Mouse (Mus musculus) limb, embryonic 10.5 days (tissue): ENCODE results near the gene Rdx. TPM values are rescaled to one million over a fixed set of nuclear protein-coding genes. Genes with fewer than 3 reads are reported as not detected.
A peak's percentile ranks its signal among the peaks of the same experiment; 100 is the strongest.

Experiments used
- DNase-seq: peaks from one replicate; pipeline ENCODE4 v3.0.0-alpha.2; 2017; ENCODE audit warnings: low spot score
- H3K27ac ChIP-seq: fragments of 300-500 bp; sonication (generic); 2 replicates; pipeline ENCODE4 v1.5.1; 2016; ENCODE audit warnings: mild to moderate bottlenecking
- H3K27me3 ChIP-seq: fragments of 300-500 bp; sonication (generic); 2 replicates; pipeline ENCODE4 v1.6.1; 2016; ENCODE audit warnings: low read depth, mild to moderate bottlenecking; ENCODE audit not compliant: poor library complexity, severe bottlenecking
- H3K36me3 ChIP-seq: fragments of 300-500 bp; sonication (generic); 2 replicates; pipeline ENCODE4 v1.6.1; 2016; ENCODE audit warnings: mild to moderate bottlenecking, moderate library complexity
- H3K4me1 ChIP-seq: fragments of 300-500 bp; sonication (generic); 2 replicates; pipeline ENCODE4 v1.6.1; 2016
- H3K4me3 ChIP-seq: fragments of 300-500 bp; sonication (generic); 2 replicates; pipeline ENCODE4 v1.5.1; 2016; ENCODE audit warnings: mild to moderate bottlenecking, moderate library complexity
- H3K9me3 ChIP-seq: fragments of 300-500 bp; sonication (generic); replicated peaks from 2 replicates; pipeline ENCODE4 v1.6.1; 2016; ENCODE audit warnings: mild to moderate bottlenecking
- WGBS: fragments of 180-500 bp; shearing (Covaris S2); methylation state at CpG from one replicate; pipeline ENCODE4 v1.1.7; 2016; 5-methylcytosine and 5-hydroxymethylcytosine counted together
- polyA plus RNA-seq: library from polyadenylated mRNA; unstranded; fragments of >200 nt; fragmentation: Nextera tagmentation; extraction: Ambion mirVana; gene quantifications from 2 replicates; pipeline ENCODE4 v1.2.1, GENCODE M21; 2016

Gene Rdx
- polyA plus RNA-seq, 1 experiment from 2014 or later, result 132 TPM

GRCm38 (mm10) chr9:52102060-52102844 is 55.3 kb downstream of the Rdx start:
- no peaks in the 10 kb centered on the region for H3K36me3 ChIP-seq
- H3K4me1 ChIP-seq, result peaks cover 14% of the 10 kb centered on the region
- H3K27me3 ChIP-seq, result no peaks in the 10 kb centered on the region
- H3K9me3 ChIP-seq, result no peaks in the 10 kb centered on the region
- 78% methylated on average over 13 of the region's 13 CpGs for WGBS
- no peak overlapping the region for H3K4me3 ChIP-seq
- peak overlapping the region; percentile 30; the same call in 1 of the 2 replicates for H3K27ac ChIP-seq
- no peak for DNase-seq

GRCm38 (mm10) chr9:52103448-52104224 is 56.7 kb downstream of the Rdx start:
- no peak for DNase-seq
- Histone ChIP-seq H3K27ac (no peak overlapping the region), H3K4me1 (peaks cover 10% of the 10 kb centered on the region), H3K4me3 (no peak overlapping the region), H3K9me3 (no peaks in the 10 kb centered on the region), H3K27me3 (no peaks in the 10 kb centered on the region), H3K36me3 (no peaks in the 10 kb centered on the region)
- WGBS, result 78% methylated on average over 9 of the region's 9 CpGs

- no peak overlapping the region for H3K4me3 ChIP-seq
- H3K27me3 ChIP-seq, result no peaks in the 10 kb centered on the region
- 75% methylated on average over 8 of the region's 8 CpGs for whole genome bisulfite sequencing
- no peaks in the 10 kb centered on the region for H3K36me3 ChIP-seq
- peaks cover 10% of the 10 kb centered on the region for H3K4me1 ChIP-seq
- DNase-seq, result no peak
- H3K9me3 ChIP-seq, result no peaks in the 10 kb centered on the region
- no peak overlapping the region for H3K27ac ChIP-seq
These were observed 57.2 kb downstream of the Rdx start for GRCm38 (mm10) chr9:52104225-52104615.

GRCm38 (mm10) chr9:52105423-52105822 is 58.5 kb downstream of the Rdx start:
- no peak overlapping the region for H3K4me3 ChIP-seq
- no peaks in the 10 kb centered on the region for H3K36me3 ChIP-seq
- no peak overlapping the region for H3K27ac ChIP-seq
- H3K9me3 ChIP-seq, result no peaks in the 10 kb centered on the region
- WGBS, result 88% methylated on average over 6 of the region's 6 CpGs
- DNase-seq, result no peak
- H3K27me3 ChIP-seq, result no peaks in the 10 kb centered on the region
- H3K4me1 ChIP-seq, result peaks cover 10% of the 10 kb centered on the region

- H3K4me3 ChIP-seq, result no peak overlapping the region
- WGBS, result 84% methylated on average over 3 of the region's 3 CpGs
- no peaks in the 10 kb centered on the region for H3K27me3 ChIP-seq
- peaks cover 7% of the 10 kb centered on the region for H3K4me1 ChIP-seq
- DNase-seq, result no peak
- no peak overlapping the region for H3K27ac ChIP-seq
- no peaks in the 10 kb centered on the region for H3K36me3 ChIP-seq
- no peaks in the 10 kb centered on the region for H3K9me3 ChIP-seq
These were observed 60.2 kb downstream of the Rdx start for GRCm38 (mm10) chr9:52107161-52107560.

- 61% methylated on average over 3 of the region's 3 CpGs for WGBS
- Histone ChIP-seq H3K27ac (no peak overlapping the region), H3K4me1 (no peaks in the 10 kb centered on the region), H3K36me3 (peaks cover 6% of the 10 kb centered on the region), H3K27me3 (no peaks in the 10 kb centered on the region), H3K4me3 (no peak overlapping the region), H3K9me3 (no peaks in the 10 kb centered on the region)
- DNase-seq, result no peak
These were observed 63.8 kb downstream of the Rdx start for GRCm38 (mm10) chr9:52110738-52111137.

- no peak overlapping the region for H3K4me3 ChIP-seq
- no peak for DNase-seq
- H3K36me3 ChIP-seq, result peaks cover 19% of the 10 kb centered on the region
- H3K27ac ChIP-seq, result no peak overlapping the region
- 89% methylated on average over 5 of the region's 5 CpGs for WGBS
- H3K4me1 ChIP-seq, result no peaks in the 10 kb centered on the region
- H3K9me3 ChIP-seq, result no peaks in the 10 kb centered on the region
- no peaks in the 10 kb centered on the region for H3K27me3 ChIP-seq
These were observed 66.1 kb downstream of the Rdx start for GRCm38 (mm10) chr9:52113091-52113490.

GRCm38 (mm10) chr9:52119212-52119611 is 72.2 kb downstream of the Rdx start:
- H3K9me3 ChIP-seq, result no peaks in the 10 kb centered on the region
- no peak overlapping the region for H3K27ac ChIP-seq
- H3K4me1 ChIP-seq, result no peaks in the 10 kb centered on the region
- no peak overlapping the region for H3K4me3 ChIP-seq
- H3K27me3 ChIP-seq, result no peaks in the 10 kb centered on the region
- peaks cover 43% of the 10 kb centered on the region for H3K36me3 ChIP-seq
- DNase-seq, result no peak
- 90% methylated on average over 4 of the region's 4 CpGs for WGBS

- no peak for DNase-seq
- H3K27ac ChIP-seq, result no peak overlapping the region
- no peak overlapping the region for H3K4me3 ChIP-seq
- 84% methylated on average over 6 of the region's 6 CpGs for WGBS
- H3K36me3 ChIP-seq, result peaks cover 18% of the 10 kb centered on the region
- H3K27me3 ChIP-seq, result no peaks in the 10 kb centered on the region
- H3K9me3 ChIP-seq, result no peaks in the 10 kb centered on the region
- no peaks in the 10 kb centered on the region for H3K4me1 ChIP-seq
These were observed 78.3 kb downstream of the Rdx start for GRCm38 (mm10) chr9:52125225-52125624.

- no peak for DNase-seq
- 73% methylated on average over 4 of the region's 4 CpGs for WGBS
- no peaks in the 10 kb centered on the region for H3K9me3 ChIP-seq
- H3K27ac ChIP-seq, result no peak overlapping the region
- H3K4me3 ChIP-seq, result no peak overlapping the region
- H3K36me3 ChIP-seq, result peaks cover 13% of the 10 kb centered on the region
- no peaks in the 10 kb centered on the region for H3K4me1 ChIP-seq
- no peaks in the 10 kb centered on the region for H3K27me3 ChIP-seq
These were observed 83.4 kb downstream of the Rdx start for GRCm38 (mm10) chr9:52130348-52130747.

- WGBS, result 81% methylated on average over 2 of the region's 2 CpGs
These were observed 85.8 kb downstream of the Rdx start for GRCm38 (mm10) chr9:52132771-52133170.

More at GRCm38 (mm10) chr9:52132771-52133170, 85.8 kb downstream of the Rdx start:
- Histone ChIP-seq H3K4me1 (no peaks in the 10 kb centered on the region), H3K27me3 (no peaks in the 10 kb centered on the region), H3K27ac (no peak overlapping the region), H3K36me3 (peaks cover 6% of the 10 kb centered on the region; the same call in 1 of the 2 replicates), H3K4me3 (no peak overlapping the region), H3K9me3 (no peaks in the 10 kb centered on the region)
- no peak for DNase-seq
